Mouse (Mus musculus): ENCODE data around the gene Stat4. TPM values are rescaled to one million over a fixed set of nuclear protein-coding genes. Genes with fewer than 3 reads are reported as not detected.

Stat4 gene
- polyA plus RNA-seq, 1 experiment: not detected

- Histone ChIP-seq H3K4me3 (ENCODE audit: insufficient read depth, low read length) (no peak overlapping the region), H3K4me1 (ENCODE audit: control insufficient read depth, insufficient read depth, low read length) (no peaks in the 10 kb centered on the region), H3K27ac (ENCODE audit: insufficient read depth, low read length) (no peak overlapping the region)
- no peak for TF ChIP-seq POLR2A (IDR thresholded peaks at IDR 0.05; ENCODE audit: low read depth, low read length)
- no peak for TF ChIP-seq CTCF (IDR thresholded peaks at IDR 0.05; ENCODE audit: borderline replicate concordance, insufficient read depth, low read length)
These were observed 61.8 kb downstream of the Stat4 start for GRCm38 (mm10) chr1:52048711-52049110.

GRCm38 (mm10) chr1:52049827-52050226 is 62.9 kb downstream of the Stat4 start:
- TF ChIP-seq CTCF (IDR thresholded peaks at IDR 0.05; ENCODE audit: borderline replicate concordance, insufficient read depth, low read length) (no peak), POLR2A (IDR thresholded peaks at IDR 0.05; ENCODE audit: low read depth, low read length) (no peak)
- Histone ChIP-seq H3K4me1 (ENCODE audit: control insufficient read depth, insufficient read depth, low read length) (no peaks in the 10 kb centered on the region), H3K4me3 (ENCODE audit: insufficient read depth, low read length) (no peak overlapping the region), H3K27ac (ENCODE audit: insufficient read depth, low read length) (no peak overlapping the region)

- TF ChIP-seq POLR2A (IDR thresholded peaks at IDR 0.05; ENCODE audit: low read depth, low read length) (no peak), CTCF (IDR thresholded peaks at IDR 0.05; ENCODE audit: borderline replicate concordance, insufficient read depth, low read length) (no peak)
- Histone ChIP-seq H3K4me3 (ENCODE audit: insufficient read depth, low read length) (no peak overlapping the region), H3K27ac (ENCODE audit: insufficient read depth, low read length) (no peak overlapping the region), H3K4me1 (ENCODE audit: control insufficient read depth, insufficient read depth, low read length) (no peaks in the 10 kb centered on the region)
These were observed 64.6 kb downstream of the Stat4 start for GRCm38 (mm10) chr1:52051542-52051941.

- no peak overlapping the region for H3K27ac ChIP-seq (ENCODE audit: insufficient read depth, low read length)
- no peaks in the 10 kb centered on the region for H3K4me1 ChIP-seq (ENCODE audit: control insufficient read depth, insufficient read depth, low read length)
- H3K4me3 ChIP-seq (ENCODE audit: insufficient read depth, low read length): no peak overlapping the region
- no peak for TF ChIP-seq CTCF (IDR thresholded peaks at IDR 0.05; ENCODE audit: borderline replicate concordance, insufficient read depth, low read length)
- TF ChIP-seq POLR2A (IDR thresholded peaks at IDR 0.05; ENCODE audit: low read depth, low read length): no peak
These were observed 66.0 kb downstream of the Stat4 start for GRCm38 (mm10) chr1:52052910-52053309.

- Histone ChIP-seq H3K27ac (ENCODE audit: insufficient read depth, low read length) (no peak overlapping the region), H3K4me1 (ENCODE audit: control insufficient read depth, insufficient read depth, low read length) (no peaks in the 10 kb centered on the region), H3K4me3 (ENCODE audit: insufficient read depth, low read length) (no peak overlapping the region)
- TF ChIP-seq POLR2A (IDR thresholded peaks at IDR 0.05; ENCODE audit: low read depth, low read length) (no peak), CTCF (IDR thresholded peaks at IDR 0.05; ENCODE audit: borderline replicate concordance, insufficient read depth, low read length) (no peak)
These were observed 69.0 kb downstream of the Stat4 start for GRCm38 (mm10) chr1:52055947-52056346.

- no peak overlapping the region for H3K27ac ChIP-seq (ENCODE audit: insufficient read depth, low read length)
- no peaks in the 10 kb centered on the region for H3K4me1 ChIP-seq (ENCODE audit: control insufficient read depth, insufficient read depth, low read length)
- TF ChIP-seq POLR2A (IDR thresholded peaks at IDR 0.05; ENCODE audit: low read depth, low read length): no peak
- TF ChIP-seq CTCF (IDR thresholded peaks at IDR 0.05; ENCODE audit: borderline replicate concordance, insufficient read depth, low read length): no peak
- no peak overlapping the region for H3K4me3 ChIP-seq (ENCODE audit: insufficient read depth, low read length)
These were observed 70.2 kb downstream of the Stat4 start for GRCm38 (mm10) chr1:52057153-52057552.

GRCm38 (mm10) chr1:52066276-52066675 is 79.3 kb downstream of the Stat4 start:
- no peaks in the 10 kb centered on the region for H3K4me1 ChIP-seq (ENCODE audit: control insufficient read depth, insufficient read depth, low read length)
- TF ChIP-seq POLR2A (IDR thresholded peaks at IDR 0.05; ENCODE audit: low read depth, low read length): no peak
- no peak for TF ChIP-seq CTCF (IDR thresholded peaks at IDR 0.05; ENCODE audit: borderline replicate concordance, insufficient read depth, low read length)
- H3K27ac ChIP-seq (ENCODE audit: insufficient read depth, low read length): no peak overlapping the region
- H3K4me3 ChIP-seq (ENCODE audit: insufficient read depth, low read length): no peak overlapping the region

GRCm38 (mm10) chr1:52066694-52067093 is 79.7 kb downstream of the Stat4 start:
- H3K4me1 ChIP-seq (ENCODE audit: control insufficient read depth, insufficient read depth, low read length): no peaks in the 10 kb centered on the region
- no peak overlapping the region for H3K27ac ChIP-seq (ENCODE audit: insufficient read depth, low read length)
- H3K4me3 ChIP-seq (ENCODE audit: insufficient read depth, low read length): no peak overlapping the region
- no peak for TF ChIP-seq POLR2A (IDR thresholded peaks at IDR 0.05; ENCODE audit: low read depth, low read length)
- TF ChIP-seq CTCF (IDR thresholded peaks at IDR 0.05; ENCODE audit: borderline replicate concordance, insufficient read depth, low read length): no peak

GRCm38 (mm10) chr1:52079724-52080367 is 92.9 kb downstream of the Stat4 start:
- no peaks in the 10 kb centered on the region for H3K4me1 ChIP-seq (ENCODE audit: control insufficient read depth, insufficient read depth, low read length)
- TF ChIP-seq CTCF (IDR thresholded peaks at IDR 0.05; ENCODE audit: borderline replicate concordance, insufficient read depth, low read length) (no peak), POLR2A (IDR thresholded peaks at IDR 0.05; ENCODE audit: low read depth, low read length) (no peak)
- H3K27ac ChIP-seq (ENCODE audit: insufficient read depth, low read length): no peak overlapping the region
- H3K4me3 ChIP-seq (ENCODE audit: insufficient read depth, low read length): no peak overlapping the region

GRCm38 (mm10) chr1:52080375-52080774 is 93.4 kb downstream of the Stat4 start:
- H3K27ac ChIP-seq (ENCODE audit: insufficient read depth, low read length): no peak overlapping the region

More at GRCm38 (mm10) chr1:52080375-52080774, 93.4 kb downstream of the Stat4 start:
- no peaks in the 10 kb centered on the region for H3K4me1 ChIP-seq (ENCODE audit: control insufficient read depth, insufficient read depth, low read length)
- H3K4me3 ChIP-seq (ENCODE audit: insufficient read depth, low read length): no peak overlapping the region
- TF ChIP-seq POLR2A (IDR thresholded peaks at IDR 0.05; ENCODE audit: low read depth, low read length) (no peak), CTCF (IDR thresholded peaks at IDR 0.05; ENCODE audit: borderline replicate concordance, insufficient read depth, low read length) (no peak)

All from embryonic fibroblast, embryonic 13.5 days (primary cell).